Mouse (Mus musculus) embryonic fibroblast, embryonic 13.5 days (primary cell): ENCODE measurements at regions not wholly inside any gene's neighbourhood (a gene's known extent, or its start where the extent isn't known, plus 50 kb on each side); places are given as distances from the start of the nearest gene placed in this dataset.

Source experiments
- CTCF ChIP-seq: IDR thresholded peaks from 2 replicates; pipeline ENCODE4 v1.5.1; 2011; ENCODE audit warnings: mild to moderate bottlenecking, control low read depth, low read length, moderate library complexity, borderline replicate concordance; ENCODE audit not compliant: insufficient read depth
- POLR2A ChIP-seq: IDR thresholded peaks from 2 replicates; pipeline ENCODE4 v1.6.1; 2011; ENCODE audit warnings: low read depth, mild to moderate bottlenecking, control low read depth, low read length, moderate library complexity

DNA sequence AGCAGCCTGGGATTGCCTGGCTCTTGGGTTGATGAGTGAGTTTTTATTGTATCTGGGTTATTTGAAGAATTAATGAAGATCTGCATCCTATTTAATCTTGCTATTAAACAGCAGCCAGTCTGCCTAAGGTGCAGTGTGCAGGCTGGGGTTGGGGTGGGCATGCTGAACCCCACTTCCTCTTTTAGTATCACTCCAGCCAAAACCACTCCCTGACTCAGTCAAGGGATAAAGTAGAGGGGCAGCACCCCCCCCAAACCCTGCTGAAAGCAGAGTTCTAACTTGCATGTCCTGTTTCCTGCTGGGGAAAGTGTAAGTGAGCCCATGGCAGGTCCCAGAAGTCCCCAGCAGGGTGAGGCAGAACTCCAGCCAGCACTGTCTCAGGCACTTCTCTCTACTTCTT is 292.7 kb upstream of the Rtl1 start:
- TF ChIP-seq POLR2A (no peak), CTCF (no peak)
